Mouse (Mus musculus): ENCODE results near the gene Tnik.

Gene Tnik

DNA sequence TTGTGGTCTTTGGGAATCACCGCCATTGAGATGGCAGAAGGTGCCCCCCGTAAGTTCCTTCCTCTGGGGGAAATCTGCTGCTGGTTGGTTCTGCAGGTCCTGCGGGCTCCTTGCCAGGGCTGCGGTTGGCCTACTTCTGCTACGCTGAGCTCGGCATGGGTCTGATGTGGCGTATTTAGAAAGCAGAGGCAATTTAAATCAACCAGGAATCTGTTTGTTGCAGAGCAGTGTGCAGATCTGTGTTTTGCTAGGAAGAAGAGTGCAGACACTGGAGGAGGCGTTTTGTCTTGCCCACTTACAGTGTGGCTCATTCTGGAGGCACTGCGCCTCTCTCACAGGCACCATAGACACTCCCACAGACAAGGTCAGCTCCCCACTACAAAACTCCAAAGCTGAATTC, 291.9 kb downstream of the Tnik start:
- DNase-seq: no peak

DNA sequence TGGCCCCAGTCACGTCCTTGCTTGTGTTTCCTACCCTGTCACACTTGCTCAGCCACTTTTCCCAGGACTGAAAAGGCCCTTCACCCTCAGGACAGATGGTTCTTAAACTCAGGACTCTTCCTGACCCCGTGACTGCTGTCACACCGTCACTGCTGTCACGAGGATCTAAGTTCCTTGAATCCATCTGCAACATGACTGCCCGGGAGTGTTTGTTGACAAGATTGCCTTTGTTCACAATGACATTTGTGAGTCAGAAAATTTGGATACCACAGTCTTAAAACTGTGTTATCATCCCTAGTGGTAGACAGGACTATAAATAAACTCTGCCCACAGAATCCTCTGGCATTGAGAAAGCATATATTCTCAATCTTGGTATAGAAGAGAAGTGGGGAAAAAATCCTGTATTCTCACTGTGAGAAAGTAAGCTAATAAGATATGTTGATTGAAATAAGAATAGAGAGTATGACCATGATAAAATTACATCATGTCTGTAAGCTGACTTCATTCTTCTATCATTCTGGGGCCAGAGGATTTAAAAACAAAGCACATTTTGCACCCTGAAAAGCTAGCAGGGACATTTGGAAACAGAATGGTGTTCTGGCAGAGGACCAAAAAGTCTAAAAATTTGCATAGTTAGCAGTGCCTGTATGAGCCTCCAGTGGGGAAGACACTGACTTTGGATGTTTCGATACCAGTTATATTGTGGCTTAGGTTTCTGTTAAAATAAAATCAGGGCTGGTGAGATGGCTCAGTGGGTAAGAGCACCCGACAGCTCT, 293.0 kb downstream of the Tnik start:
- peak; percentile 26 for DNase-seq

DNA sequence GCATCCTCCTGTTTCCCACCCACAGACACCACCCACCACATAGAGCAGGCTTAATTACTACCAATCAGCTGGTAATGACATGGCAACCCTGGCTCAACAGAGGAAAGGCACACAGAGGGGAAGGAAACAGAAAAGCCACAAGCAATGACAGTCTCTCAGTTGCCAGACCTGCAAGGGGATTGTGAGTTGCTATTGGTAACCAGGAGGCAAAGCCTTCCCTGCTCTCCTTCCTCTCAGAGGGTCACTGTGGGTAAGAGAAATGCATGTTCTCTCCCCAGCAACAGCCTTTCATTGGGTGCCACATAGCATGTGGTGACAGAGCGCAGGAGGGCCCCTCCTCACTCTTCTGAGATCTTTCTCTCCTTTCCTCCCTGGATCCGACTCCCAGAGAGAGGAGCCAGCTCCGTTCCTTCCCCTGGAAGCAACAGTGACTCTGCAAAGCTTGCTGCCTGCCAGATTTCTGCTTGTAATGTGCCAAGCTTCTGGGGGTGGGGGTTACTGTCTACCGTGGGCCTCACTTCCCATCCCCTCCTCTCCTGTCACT, 295.4 kb downstream of the Tnik start:
- DNase-seq: peak; percentile 18

DNA sequence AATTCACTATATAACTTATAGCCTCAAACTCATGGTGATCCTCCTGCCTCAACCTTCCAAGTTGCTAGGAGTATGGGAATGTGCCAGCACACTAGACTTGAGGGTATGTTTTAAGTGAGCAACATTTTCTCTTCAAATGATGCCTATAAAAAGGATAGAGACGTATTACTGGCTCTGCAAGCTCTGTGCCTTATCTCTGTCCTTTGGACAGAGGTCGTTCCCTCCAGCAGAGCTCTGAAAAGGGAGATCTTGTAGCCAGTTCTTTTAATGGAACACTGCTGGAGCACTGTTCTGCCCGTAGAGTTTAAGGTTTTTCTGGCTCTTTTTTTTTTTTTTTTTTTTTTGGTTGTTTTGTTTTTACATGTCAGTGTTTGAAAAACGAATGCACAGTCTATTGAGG, 298.4 kb downstream of the Tnik start:
- DNase-seq: no peak

DNA sequence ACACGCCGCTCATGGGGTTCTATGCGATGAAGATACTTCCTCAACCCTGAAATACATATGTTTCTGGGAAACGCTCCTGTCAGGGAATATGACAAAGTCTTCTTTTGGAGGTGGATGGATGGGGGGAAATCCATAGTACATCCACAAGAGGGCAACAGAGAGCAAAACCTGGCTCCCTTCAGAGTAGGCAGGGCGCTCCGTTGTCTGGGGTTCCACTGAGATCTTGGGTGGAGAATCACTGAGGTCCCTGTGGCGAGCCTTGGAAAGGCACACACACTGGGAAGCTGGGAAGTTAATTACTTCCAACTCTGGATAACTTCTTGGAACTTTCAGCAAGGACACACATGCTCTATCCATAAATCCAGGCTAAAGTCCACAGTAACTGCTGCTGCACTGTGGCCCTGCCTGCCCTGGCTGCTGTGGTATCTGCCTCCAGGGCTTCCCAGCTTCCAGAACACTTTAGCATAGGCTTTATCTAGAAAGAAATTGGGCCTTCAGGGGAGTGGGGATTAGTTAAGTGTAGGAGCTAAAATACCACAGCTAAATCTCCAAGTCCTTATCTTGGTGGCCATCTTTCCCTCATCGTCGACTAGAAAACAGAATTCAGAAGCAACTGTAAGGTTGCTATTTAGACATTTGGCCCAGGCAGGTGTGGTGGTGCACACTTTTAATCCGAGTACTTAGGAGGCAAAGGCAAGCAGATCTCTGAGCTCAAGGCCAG, 299.8 kb downstream of the Tnik start:
- DNase-seq: peak; percentile 20

DNA sequence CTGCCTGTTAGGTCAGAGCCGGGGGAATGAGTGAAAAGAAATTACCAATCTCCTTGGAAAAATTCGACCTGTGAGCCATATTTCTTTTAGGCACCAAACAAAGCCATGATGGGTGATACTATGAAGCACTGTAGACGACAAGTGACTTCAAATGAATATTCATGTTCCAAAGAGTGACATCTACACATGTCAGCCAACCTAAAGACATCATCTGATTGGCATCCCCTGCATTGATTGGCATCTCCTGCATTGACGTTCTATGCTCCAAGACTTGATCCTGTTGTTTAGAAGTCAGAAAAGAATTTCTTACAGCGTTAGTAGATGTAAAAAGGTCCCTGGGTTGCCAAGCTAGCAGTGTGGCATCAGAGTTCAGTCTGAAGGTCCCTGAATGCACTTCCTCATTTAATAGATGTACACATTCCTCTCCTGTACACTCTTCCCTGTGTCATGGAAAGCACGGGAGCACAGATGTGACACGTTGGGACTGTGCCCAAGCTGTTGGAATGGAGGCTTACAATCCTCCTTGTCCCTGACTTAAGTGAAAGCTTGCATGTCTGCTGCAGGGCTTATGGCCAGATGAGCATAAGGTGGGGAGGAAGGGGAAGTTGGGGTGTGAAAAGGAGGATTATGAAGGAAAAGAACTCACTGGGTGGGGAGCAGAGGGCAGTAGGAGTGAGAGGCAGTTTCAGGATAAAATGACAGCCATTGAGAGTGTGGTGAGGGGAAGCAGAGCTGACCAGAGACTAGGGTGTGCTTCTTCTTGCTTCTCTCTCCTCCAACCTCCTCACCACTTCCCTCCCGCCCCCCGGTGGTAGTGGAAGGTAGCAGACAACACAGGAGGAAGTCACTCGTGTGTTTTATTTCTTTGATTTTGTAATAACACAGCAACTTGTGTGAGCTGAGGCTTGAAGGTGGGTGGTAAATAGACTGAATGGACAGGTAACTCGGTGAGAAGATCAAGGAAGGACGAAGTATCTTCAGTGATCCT, 301.6 kb downstream of the Tnik start:
- no peak for DNase-seq

DNA sequence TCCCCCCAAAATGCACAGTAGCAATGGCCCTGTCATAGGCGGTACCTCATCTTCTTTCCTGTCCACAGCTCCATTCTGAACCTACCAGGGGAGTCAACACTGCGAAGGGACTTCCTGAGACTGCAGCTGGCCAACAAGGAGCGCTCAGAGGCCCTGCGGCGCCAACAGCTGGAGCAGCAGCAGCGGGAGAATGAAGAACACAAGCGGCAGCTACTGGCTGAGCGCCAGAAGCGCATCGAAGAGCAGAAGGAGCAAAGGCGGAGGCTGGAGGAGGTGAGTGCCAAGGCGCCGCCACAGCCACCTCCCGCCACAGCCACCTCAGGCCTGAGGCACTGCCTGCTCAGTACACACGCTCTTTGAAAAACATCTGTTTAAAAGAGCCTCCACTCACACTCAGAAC, 314.3 kb downstream of the Tnik start:
- DNase-seq: peak; percentile 36

DNA sequence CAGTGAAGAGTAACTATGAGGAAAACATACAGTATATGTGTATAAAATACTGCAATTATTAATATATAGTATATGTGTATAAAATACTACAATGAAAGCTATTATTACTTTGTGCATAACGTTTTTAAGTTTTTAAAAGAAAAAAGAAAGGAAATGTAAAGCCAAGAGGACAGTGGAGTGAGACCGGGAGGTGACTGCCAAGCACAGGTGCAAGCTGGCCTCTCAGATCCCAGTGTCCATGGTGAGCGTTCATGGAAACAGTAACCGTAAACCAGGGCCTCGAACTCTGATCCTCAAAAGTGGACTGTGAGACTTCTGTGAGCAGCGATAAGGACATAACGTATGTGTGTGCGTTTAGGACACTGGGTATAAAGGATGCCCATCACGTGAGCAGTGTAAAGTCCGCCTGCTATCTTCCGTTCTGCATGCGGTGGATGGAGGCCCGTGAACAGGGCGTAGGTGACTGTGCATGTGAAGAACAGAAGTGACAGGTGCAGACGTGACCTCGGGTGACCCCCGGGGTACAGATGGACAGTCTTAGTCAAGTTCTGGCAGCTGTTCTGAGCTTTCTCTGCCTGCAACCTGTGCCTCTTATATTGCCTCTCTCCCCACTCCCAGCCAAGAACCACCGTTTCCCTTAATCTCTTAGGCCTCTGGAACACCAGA, 316.1 kb downstream of the Tnik start:
- DNase-seq: no peak

DNA sequence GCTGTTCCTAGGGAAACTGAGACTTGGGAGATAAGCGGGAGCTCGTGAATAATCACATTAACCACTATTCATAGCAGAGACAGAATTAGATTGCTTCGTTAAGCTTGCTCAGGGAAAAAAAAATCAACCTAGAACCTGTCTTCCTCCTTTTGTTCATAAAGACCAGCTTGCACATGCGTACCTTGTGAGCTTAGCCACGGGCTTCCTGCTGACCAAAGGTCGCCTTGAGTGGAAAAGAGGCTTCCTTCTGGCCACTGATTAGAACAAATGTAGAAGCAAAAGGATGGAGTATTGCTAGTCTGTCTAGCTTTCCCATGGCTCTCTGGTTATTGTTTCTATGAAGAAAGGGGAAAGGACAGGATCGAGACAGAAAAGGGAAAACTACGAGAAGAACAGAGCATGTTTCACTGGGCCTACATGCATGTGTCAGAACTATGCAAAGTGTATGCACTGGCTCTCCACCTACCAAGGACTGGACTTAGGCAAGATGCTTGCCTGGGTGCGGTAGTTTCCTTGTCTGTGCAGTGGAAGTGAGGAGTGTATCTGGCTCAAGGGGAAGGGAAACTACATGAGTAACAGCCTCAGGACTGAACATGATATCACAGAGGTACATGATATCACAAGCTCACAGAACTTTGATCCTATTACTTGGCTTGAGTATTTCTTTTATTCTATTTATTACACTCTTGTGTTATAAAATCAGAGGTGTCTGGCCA, 322.9 kb downstream of the Tnik start:
- DNase-seq: no peak

DNA sequence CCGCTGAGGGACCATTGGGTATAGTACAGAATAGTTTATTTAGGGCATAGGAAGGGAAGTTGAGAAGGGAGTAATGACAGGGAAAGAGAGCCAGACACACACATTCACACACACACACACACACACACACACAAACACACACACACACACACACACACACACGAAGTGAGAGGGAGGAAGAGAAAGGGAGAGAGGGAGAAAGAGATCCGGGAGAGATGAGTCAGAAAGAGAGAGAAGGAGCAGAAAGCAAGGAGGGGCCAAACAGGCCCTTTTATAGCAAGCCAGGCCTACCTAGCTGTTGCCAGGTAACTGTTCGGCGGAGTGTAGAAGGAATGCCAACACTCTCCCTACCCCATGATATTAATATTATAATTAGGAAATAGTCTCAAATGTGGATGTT, 324.8 kb downstream of the Tnik start:
- no peak for DNase-seq

DNA sequence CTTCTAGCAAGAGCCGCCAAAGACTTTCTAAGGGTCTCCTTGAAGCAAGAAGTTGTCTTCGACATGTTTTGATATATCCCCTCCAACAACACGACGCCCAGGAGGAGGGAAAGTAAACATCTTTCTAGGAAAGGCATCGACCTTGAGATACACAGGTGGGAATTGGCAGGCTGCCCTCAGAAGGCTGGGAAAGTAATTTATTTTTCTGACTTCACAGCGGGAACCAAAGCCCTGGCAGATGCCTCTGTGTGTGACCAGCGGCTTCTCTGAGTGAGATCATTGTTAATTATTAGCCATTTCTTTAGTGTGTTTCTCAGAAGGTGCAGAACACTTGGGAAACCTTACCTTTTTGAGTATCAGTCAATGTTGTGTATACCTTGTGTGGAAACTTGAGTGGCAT, 328.3 kb downstream of the Tnik start:
- no peak for DNase-seq

DNA sequence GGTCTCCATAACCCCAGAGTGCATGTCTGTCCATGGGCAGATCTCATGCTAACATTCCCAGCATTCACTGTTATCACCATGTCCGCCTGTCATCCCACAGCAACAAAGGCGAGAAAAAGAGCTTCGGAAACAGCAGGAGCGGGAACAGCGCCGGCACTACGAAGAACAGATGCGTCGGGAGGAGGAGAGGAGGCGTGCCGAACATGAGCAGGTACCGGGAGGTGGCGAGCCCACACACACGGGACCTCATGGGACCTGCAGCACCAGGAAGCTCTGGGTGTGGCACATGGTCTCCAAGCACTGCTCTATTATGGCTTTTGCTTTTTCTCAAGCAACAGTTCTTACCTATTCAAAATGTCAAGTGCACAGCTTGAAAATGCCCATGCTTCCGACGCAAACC, 330.9 kb downstream of the Tnik start:
- DNase-seq: no peak

DNA sequence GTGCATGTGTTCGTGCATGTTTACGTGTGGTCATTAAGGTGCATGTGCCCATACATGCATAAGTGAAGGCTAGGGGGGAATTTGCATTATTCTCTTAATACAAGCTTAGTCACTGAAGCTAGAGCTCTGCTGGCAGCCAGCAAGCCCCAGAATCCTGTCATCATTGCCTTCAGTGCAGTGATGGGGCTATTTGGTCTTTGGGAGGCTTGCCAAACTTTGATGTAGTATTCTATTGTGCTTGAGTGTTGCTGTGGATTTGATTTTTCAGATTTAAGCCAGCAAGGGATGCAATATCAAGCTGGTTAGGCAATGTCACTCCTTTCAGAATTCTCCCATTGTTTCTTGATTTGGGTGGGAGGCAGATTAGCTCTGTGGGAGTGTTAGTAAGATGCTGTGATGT, 336.5 kb downstream of the Tnik start:
- DNase-seq: no peak

DNA sequence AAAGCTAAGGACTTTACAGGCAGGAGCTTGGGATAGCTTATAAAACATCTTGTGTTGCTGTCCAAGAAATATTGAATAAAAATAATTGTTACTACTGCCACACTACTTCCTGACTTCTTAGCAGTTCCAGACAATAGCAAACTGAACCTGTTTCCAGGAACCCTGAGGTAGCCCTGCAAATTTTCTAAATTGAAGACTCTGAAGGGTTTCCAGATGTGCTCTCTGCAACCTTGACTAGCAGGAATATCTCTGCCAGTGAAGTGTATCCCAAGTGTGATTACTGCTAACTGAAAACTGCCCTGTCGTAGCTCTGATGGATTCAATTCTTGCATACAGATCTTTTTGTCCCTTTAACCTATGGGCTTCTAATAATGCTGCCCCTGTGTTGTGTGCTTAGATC, 343.7 kb downstream of the Tnik start:
- DNase-seq: no peak

DNA sequence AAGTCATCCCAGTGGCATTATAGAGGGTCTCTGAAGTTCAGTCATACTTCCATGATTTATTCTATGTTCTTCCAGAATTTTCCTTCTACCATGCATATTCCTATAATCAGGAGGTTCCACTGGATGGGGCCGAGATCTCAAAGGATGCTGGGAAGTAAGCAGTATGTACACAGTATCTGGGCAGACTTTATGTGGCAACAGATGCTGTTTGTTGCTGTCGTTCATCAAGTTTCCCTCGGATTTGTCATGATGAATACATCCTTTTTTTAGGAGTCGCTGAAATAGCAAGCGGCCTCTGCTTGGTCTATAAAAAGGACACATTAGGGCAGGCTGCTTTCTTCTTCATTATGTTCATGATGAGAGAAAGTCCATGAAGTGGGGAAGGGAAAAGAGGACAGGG, 349.3 kb downstream of the Tnik start:
- DNase-seq: no peak

DNA sequence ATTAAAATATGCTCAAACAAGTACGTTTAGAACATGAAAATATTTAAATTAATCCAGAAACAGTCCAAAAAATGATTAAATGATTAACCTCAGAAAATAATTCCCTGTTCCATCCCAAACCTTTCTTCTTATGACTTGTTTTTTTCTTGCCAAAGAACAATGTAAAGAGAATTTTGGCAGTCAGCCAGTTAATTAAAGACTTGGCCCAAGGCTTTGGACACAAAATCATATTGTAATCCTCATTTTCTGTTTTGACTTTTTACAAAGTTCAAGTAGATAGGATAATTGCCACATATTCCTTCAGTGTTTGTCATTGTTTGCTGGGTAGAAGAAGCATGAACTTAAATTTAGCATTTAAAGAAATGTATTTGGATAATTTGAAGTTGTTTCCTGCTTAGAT, 353.4 kb downstream of the Tnik start:
- no peak for DNase-seq

DNA sequence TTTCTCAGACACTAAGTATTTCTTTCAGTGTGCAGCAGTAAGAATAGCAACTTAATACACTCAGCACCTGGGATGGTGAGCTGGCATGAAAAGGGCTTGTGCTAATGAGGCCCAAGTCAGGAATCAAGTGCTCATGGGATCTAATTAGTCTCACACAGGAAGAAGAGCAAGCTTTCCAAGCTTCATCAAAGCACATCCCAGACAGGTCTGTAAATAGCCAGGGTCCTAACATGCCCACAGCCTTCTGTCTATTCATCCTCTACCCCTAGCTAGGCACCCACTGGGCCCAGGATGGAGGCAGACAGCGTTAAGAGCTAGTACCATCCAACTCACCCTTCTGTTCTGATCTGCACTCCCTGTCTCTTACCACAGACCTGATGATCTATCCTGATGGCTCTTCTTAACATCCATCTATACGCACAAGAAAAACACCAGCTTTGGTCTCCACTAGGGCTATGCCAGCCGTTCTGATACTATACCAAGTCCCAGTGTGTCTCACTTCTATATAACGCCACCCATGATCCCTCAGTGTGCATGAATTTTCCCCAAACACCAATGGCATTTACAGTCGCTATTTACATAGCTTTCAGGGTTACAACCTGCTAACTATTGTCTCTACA, 354.1 kb downstream of the Tnik start:
- DNase-seq: no peak

DNA sequence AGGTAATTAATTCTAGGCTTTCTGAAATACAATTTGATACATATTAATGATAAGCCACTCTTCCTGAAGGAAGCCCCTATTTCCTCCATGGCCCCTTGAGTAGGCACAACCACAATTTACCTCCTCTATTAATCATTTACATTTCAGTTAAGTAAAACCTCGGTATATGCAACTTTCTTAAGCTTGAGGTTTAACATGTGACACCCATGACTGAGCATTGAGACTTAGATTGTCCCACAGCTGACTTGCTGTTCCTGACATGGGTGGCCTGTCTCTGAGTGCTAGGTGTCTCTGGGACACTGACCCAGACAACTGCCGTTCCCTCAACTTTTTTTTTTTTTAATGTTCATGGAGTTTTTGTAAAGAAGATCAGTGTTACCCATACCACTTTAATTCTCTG, 358.8 kb downstream of the Tnik start:
- DNase-seq: no peak

DNA sequence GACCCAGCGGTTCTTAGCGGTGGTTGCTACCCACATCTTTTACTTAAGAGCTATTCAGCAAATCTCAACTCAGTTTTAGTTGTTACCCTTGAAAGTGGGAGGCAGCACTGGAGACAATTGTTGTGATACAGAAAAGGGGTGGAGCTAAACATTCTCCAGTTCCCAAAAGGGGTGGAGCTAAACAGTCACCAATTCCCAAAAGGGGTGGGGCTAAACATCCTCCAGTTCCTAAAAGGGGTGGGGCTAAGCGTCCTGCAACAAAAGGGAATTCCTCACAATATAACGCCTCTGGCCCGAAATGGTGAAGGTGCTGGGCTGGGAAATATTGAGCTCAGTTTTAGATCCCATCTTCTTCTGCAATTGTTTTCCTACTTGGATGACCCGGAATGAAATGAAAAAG, 363.8 kb downstream of the Tnik start:
- DNase-seq: no peak

DNA sequence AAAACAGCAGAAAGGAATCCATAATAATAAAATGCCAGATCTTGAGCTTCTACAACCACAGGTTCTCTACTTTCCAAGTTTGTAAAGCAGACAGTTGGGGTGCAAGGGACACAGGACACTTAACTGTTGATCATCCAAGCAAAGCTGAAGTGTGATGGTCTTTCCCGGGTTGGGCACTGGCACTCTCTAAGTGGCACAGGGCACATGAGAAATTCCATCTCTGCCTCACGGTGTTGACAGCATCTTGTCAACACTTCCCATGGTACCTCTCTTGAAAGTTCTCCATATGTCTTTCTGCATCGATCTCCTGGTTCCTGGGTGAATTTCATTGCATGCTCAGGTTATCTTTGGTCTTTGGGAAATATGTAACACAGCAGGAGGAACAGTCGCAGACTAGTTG, 373.8 kb downstream of the Tnik start:
- DNase-seq: no peak

DNA sequence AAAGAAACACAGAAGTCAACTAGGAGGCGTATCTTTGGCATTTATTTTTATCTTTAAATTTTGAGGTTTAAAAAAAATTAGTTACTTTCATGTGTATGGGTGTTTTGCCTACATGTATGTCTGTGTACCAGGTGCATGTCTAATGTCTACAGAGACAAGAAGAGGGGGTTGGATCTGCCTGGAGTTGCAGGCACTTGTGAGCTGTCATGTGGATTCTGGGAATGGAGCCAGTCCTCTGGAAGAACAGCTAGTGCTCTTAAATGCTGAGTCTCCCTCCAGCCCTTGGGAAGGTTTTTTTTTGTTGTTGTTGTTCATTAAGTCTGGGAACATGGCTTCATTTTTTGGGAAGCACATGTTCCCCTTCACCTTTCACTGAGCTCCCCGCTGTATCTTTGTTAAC, 375.9 kb downstream of the Tnik start:
- DNase-seq: peak; percentile 34

Data from lung, postnatal 36 days (tissue).